Mouse (Mus musculus) mammary gland, adult 2 months (tissue): Measurements from ENCODE around the gene Rnf39. TPM values are rescaled to one million over a fixed set of nuclear protein-coding genes. Genes with fewer than 3 reads are reported as not detected.

Experiments used
- polyA plus RNA-seq: library from polyadenylated mRNA; depleted of rRNA; stranded (reverse); fragments of >200 nt; gene quantifications from 2 replicates; pipeline ENCODE4 v1.2.3, GENCODE M21; 2012; ENCODE audit warnings: low replicate concordance; rRNA removed

Rnf39 gene
- 5.6 and 7.9 TPM in 2 replicates for polyA plus RNA-seq

DNA sequence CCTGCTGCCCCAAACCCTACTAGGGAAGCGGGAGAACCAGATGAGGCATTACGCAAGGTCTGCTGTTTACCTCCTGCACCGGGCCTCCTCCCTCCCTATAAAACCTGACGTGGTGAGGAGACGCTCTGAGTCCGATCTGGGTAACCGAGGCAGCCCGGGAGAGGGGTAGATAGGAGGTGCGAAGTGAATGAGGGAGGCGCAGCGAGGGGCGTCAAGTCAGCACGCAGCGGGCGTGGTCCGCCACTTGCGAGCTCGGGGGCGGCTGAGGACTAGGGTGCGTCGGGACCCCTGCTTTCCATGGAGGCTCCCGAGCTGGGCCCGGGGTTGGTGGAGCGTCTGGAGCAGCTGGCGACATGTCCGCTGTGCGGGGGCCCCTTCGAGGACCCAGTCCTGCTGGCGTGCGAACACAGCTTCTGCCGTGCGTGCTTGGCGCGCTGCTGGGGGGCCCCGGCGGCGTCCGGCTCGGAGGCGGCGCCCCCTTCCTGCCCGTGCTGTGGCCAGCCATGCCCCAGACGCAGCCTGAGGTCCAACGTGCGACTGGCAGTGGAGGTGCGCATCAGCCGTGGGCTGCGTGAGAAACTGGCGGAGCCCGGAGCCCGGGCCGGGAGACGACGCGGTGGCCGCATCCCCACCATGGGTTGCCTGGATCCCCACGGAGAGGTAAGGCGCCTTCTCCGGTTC lies at the start of gene Rnf39:
Rnf39 (plus strand) TSS at position 128 of the 681 bp plus-strand sequence.

DNA sequence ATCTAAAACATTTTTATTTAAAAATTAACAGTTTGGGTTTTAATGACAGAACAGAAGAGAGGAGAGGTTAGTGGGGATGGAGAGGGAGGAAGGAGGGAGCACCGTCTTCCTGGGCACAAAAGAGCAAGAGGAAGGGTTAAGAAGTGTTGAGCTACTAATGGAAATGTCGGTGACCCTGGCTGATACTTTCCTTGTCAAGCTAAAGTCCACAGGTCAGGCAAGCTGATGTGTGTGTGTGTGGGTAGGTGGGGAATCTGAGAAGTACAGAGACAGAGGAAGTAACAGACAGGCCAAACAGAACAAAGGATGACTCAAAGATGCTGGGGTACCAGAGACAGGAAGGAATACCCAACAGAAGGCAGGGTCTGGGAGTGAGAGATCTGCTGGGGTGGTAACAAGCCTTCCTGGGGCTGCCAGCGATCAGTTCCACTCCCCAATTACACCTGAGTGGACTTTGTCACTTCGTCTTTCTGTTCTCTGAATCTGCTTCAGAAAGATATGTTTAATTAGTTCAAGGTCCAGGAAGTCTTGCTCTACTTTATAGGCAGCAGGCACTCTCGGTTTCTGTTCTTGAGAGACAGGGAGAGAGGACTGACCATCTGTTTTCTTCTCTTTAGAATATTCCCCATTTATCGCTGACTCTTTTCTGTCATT lies 45.0 kb upstream of the Rnf39 start, which contains the start of gene Trim31:
Trim31 (plus strand) TSS at position 567 of the 654 bp plus-strand sequence.

DNA sequence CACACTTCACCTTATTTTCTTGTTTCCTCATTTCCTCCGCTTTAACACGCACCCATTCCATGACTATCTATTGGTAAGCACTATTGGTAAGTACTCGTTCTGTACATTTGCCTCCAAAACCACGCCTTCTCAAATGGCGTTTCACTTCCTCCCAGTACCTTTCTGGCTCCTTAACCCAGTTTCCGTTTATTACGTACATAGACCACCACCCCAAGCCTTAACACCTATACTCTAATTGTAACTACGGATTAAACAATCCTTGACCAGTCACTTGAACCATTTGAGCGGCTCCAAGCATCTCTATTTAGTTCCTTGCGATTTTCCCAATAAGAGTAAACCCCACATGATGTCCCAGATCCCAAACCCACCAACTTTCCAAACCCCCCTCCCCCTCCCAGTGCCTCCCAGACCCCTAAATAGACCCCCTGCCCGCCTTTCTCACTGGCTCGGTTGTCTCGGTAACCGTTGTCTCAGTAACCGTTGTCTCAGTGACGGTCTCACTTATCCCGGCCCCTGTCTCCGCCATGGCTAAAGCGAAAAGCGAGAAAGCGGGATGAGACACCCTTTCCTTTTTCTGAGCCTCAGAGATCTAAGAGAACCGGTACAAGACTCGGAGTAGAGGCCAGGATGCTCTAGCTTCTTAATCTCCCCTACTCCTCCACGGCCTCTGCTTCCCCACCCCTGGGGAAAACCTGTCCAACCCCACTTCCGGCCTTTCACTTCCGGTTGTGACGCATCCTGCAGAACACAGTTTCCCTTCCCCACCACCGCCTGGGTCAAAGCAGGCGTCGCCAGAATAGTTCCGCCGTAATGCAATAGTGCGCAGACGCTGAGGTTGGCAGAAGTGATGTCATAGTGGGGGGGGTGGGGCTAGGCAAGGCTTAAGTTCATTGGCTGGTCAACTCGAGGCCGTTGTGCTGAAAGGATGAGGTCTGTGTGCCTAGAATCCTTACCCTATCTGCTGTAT lies 8.5 kb downstream of the Rnf39 start, which contains the start of gene Ppp1r11:
Ppp1r11 (minus strand) TSS at position 761 of the 967 bp plus-strand sequence.

DNA sequence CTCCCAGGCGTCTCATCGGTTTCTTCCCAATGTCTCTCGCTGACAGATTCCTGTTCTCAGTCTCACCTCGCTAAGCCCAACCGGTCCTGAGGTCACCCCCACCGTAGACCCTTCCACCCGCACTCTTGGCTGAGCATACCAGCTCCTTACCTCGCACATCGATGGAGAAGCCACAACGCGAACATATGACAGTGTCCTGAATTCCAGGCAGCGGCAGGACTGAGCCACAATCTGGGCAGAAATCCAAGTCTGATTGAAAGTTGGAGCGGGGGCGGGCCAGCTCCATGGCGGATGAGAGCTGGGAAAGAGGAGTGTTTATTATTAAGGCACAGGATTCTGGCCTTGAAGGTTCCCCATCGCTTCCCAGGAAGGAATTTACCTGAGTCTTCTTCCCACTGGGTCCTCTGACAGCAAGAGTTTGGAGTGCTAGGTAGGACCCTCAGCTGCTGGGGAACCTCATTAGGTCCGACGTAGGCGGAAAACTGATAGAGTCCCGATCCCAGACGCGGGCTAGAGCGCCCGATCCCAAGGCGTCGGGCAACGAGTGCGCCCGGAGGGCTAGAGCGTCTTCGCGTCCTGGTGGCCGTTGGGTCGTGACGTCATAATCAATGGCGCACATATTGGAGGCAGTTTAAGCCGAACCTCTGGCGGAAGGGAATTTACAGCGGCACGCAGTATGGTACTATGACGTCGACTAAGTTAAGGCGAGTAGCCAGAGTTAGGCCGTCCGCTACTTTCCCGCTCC lies 15.5 kb downstream of the Rnf39 start, which contains the start of the genes Znrd1 and Znrd1as:
Znrd1 (minus strand) TSS at position 561 of the 745 bp plus-strand sequence.
Znrd1as (plus strand) TSS at position 594 of the 745 bp plus-strand sequence.

DNA sequence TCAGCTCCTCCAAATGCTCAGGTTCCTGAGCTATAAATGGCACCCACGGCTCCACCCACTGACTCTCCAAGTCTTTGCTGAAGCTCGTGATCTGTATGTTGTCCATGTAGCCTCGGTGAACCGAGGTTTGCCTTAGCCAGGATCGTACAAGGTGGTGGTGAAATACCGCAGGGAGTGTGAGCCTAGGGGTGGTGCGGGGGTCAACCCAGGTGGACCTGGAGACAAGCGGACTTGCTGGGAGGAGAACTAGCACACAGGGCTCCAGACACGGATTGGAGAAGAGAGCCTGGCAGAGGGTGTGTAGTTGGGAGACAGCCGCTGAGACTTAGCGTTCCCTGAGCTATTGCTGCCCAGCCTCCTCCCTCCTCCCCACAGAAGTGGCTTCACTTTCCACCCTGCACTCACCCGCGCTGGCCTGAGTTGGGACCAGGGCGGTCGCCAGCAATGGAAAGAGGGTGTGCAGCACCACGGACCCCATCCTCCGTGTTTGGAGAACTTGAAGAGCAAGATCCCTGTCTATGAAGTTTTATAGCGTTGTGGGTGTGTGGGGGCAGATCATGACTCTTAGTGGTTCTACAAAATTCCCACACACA lies 38.6 kb downstream of the Rnf39 start, which contains the start of gene 2410137M14Rik:
2410137M14Rik (minus strand) TSS at position 17 of the 593 bp plus-strand sequence.

DNA sequence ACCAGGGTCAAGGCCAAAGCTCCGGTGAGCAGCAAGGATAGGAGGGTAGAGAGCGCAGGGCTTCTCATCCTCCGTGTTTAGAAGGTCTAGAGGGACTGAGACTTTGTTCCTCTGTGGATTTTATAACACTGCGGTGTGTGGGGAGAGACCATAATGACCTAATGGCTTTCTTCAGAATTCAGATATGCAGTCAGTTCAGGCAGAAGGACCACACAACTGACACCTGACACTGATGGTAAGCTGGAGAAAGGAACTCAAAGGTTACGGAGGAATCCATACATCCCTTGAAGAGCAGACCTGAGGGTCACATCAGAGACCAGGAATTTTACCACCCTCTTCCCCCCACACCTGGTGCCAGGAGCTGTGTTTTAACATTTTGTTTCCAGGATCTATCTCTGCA lies 46.7 kb downstream of the Rnf39 start, which contains the start of gene H2-M5:
H2-M5 (minus strand) TSS at position 101 of the 400 bp plus-strand sequence.

Other genes with a start within 250 kb of the Rnf39 start
- gene H2-M10.5, start 170.0 kb upstream of the Rnf39 start, polyA plus RNA-seq, result not detected in 2 replicates
- not detected in 2 replicates for gene H2-M10.6, start 130.7 kb upstream of the Rnf39 start, polyA plus RNA-seq
- gene Trim26, start 105.8 kb upstream of the Rnf39 start, polyA plus RNA-seq, result 40.7 and 59.8 TPM in 2 replicates
- gene Trim15, start 75.7 kb upstream of the Rnf39 start, polyA plus RNA-seq, result not detected in 2 replicates
- gene Trim10, start 73.3 kb upstream of the Rnf39 start, polyA plus RNA-seq, result not detected in 2 replicates
- gene Trim40, start 52.8 kb upstream of the Rnf39 start, polyA plus RNA-seq, result 0.07 TPM in 1 of 2 replicates, not detected in the other
- gene Trim31, start 44.8 kb upstream of the Rnf39 start, polyA plus RNA-seq, result not detected in 2 replicates
- 36.0 and 37.2 TPM in 2 replicates for gene Ppp1r11, start 8.8 kb downstream of the Rnf39 start, polyA plus RNA-seq
- gene Znrd1, start 15.6 kb downstream of the Rnf39 start, polyA plus RNA-seq, result 19.6 and 23.2 TPM in 2 replicates
- gene Znrd1as, start 15.7 kb downstream of the Rnf39 start, polyA plus RNA-seq, result 0.75 and 3.1 TPM in 2 replicates
- not detected in 2 replicates for gene 2410137M14Rik, start 38.3 kb downstream of the Rnf39 start, polyA plus RNA-seq
- gene H2-M5, start 46.6 kb downstream of the Rnf39 start, polyA plus RNA-seq, result 0.14 and 0.27 TPM in 2 replicates
- 1.8 and 3.7 TPM in 2 replicates for gene Zfp57, start 58.2 kb downstream of the Rnf39 start, polyA plus RNA-seq
- gene Mog, start 80.5 kb downstream of the Rnf39 start, polyA plus RNA-seq, result 0.06 TPM in 1 of 2 replicates, not detected in the other
- 29.6 and 40.7 TPM in 2 replicates for gene Gabbr1, start 103.0 kb downstream of the Rnf39 start, polyA plus RNA-seq
- not detected in 2 replicates for gene Olfr90, start 145.6 kb downstream of the Rnf39 start, polyA plus RNA-seq
- not detected in 2 replicates for gene Olfr91, start 155.4 kb downstream of the Rnf39 start, polyA plus RNA-seq
- gene Olfr92, start 177.2 kb downstream of the Rnf39 start, polyA plus RNA-seq, result not detected in 2 replicates
- not detected in 2 replicates for gene Olfr93, start 218.6 kb downstream of the Rnf39 start, polyA plus RNA-seq